Mouse (Mus musculus): Measurements from ENCODE around the gene Lrrc56. TPM values are rescaled to one million over a fixed set of nuclear protein-coding genes. Genes with fewer than 3 reads are reported as not detected.

Gene Lrrc56
- total and polyA plus RNA-seq, 3 experiments, result 0.46 to 1.4 (median 0.93) TPM

GRCm38 (mm10) chr7:141188194-141188593 lies 5.8 kb upstream of the Lrrc56 start:
- no peak for DNase-seq (ENCODE audit: extremely low read depth)
- no peaks in the 10 kb centered on the region for H3K27me3 ChIP-seq (replicated peaks)
- H3K9ac ChIP-seq (ENCODE audit: insufficient read depth, low read depth), result no peak overlapping the region
- H3K36me3 ChIP-seq (replicated peaks in 1 of 2; ENCODE audit: control insufficient read depth in 1 of 2, insufficient read depth in 1 of 2, low read length in 1 of 2), result peaks cover 31 to 42% of the 10 kb centered on the region in 2 experiments
- peaks cover 3 to 12% of the 10 kb centered on the region in 2 experiments for H3K4me1 ChIP-seq (ENCODE audit: control insufficient read depth in 1 of 2, insufficient read depth in 2 of 2)
- no peaks in the 10 kb centered on the region for H3K9me3 ChIP-seq (replicated peaks; ENCODE audit: low read length)
- dilution Hi-C loops (cut with MboI; ENCODE audit: extremely low pct_ligation_motif_present, extremely low pct_unique_long_range_greater_than_20kb, low sequenced_read_pairs) (no loop called here), in situ Hi-C loops (cut with MboI; ENCODE audit: low pct_ligation_motif_present, low pct_unique_long_range_greater_than_20kb, low sequenced_read_pairs) (no loop called here)
- TF ChIP-seq E2F4 (IDR thresholded peaks at IDR 0.05; ENCODE audit: insufficient replicate concordance, low read depth, low read length), result no peak
- TF ChIP-seq POLR2AphosphoS2 (IDR thresholded peaks at IDR 0.05; ENCODE audit: low read depth, low read length), result 0 out of 2 replicates have a peak, but pooled peaks have one; percentile 27
- no peak overlapping the region for H3K27ac ChIP-seq (ENCODE audit: insufficient read depth, low read depth)
- H3K79me2 ChIP-seq (replicated peaks; ENCODE audit: control insufficient read depth, extremely low read depth, insufficient read depth, poor library complexity, severe bottlenecking), result no peaks in the 10 kb centered on the region
- no peak overlapping the region for H3K4me2 ChIP-seq (ENCODE audit: insufficient read depth, low read depth, poor library complexity, severe bottlenecking)
- H3K4me3 ChIP-seq (replicated peaks in 1 of 3; ENCODE audit: low read depth in 2 of 3, low read length in 2 of 3, poor library complexity in 1 of 3), result no peak overlapping the region

GRCm38 (mm10) chr7:141188733-141189132 lies 5.2 kb upstream of the Lrrc56 start:
- Histone ChIP-seq H3K4me3 (replicated peaks in 1 of 3; ENCODE audit: low read depth in 2 of 3, low read length in 2 of 3, poor library complexity in 1 of 3) (no peak overlapping the region), H3K4me1 (ENCODE audit: control insufficient read depth in 1 of 2, insufficient read depth in 2 of 2) (peaks cover 3 to 12% of the 10 kb centered on the region in 2 experiments), H3K27me3 (replicated peaks) (no peaks in the 10 kb centered on the region), H3K36me3 (replicated peaks in 1 of 2; ENCODE audit: control insufficient read depth in 1 of 2, insufficient read depth in 1 of 2, low read length in 1 of 2) (peaks cover 31 to 42% of the 10 kb centered on the region in 2 experiments), H3K27ac (ENCODE audit: insufficient read depth, low read depth) (no peak overlapping the region), H3K9me3 (replicated peaks; ENCODE audit: low read length) (no peaks in the 10 kb centered on the region), H3K9ac (ENCODE audit: insufficient read depth, low read depth) (no peak overlapping the region), H3K4me2 (ENCODE audit: insufficient read depth, low read depth, poor library complexity, severe bottlenecking) (no peak overlapping the region), H3K79me2 (replicated peaks; ENCODE audit: control insufficient read depth, extremely low read depth, insufficient read depth, poor library complexity, severe bottlenecking) (no peaks in the 10 kb centered on the region)
- no peak for TF ChIP-seq GABPA (IDR thresholded peaks at IDR 0.05; ENCODE audit: insufficient replicate concordance, low read depth, low read length)
- TF ChIP-seq E2F4 (IDR thresholded peaks at IDR 0.05; ENCODE audit: insufficient replicate concordance, low read depth, low read length), result no peak
- no peak for TF ChIP-seq PAX5 (IDR thresholded peaks at IDR 0.05; ENCODE audit: low read length)
- TF ChIP-seq EP300 (IDR thresholded peaks at IDR 0.05; ENCODE audit: low read length), result no peak
- TF ChIP-seq NELFE (IDR thresholded peaks at IDR 0.05; ENCODE audit: low read depth, low read length), result no peak
- no peak for TF ChIP-seq CTCF (conservative IDR thresholded peaks at IDR 0.05 in 1 of 2, IDR thresholded peaks at IDR 0.05 in 1 of 2; ENCODE audit: low read depth in 2 of 2, low read length in 2 of 2)
- no peak for TF ChIP-seq USF2 (conservative IDR thresholded peaks at IDR 0.05; ENCODE audit: low read depth, low read length)
- TF ChIP-seq POLR2A (IDR thresholded peaks at IDR 0.05; ENCODE audit: low read depth, low read length), result no peak
- TF ChIP-seq CHD2 (IDR thresholded peaks at IDR 0.05; ENCODE audit: low read length), result no peak
- TF ChIP-seq MAX (IDR thresholded peaks at IDR 0.05; ENCODE audit: low read length), result no peak
- no peak for TF ChIP-seq JUND (conservative IDR thresholded peaks at IDR 0.05; ENCODE audit: low read depth, low read length)
- no peak for TF ChIP-seq ZKSCAN1 (IDR thresholded peaks at IDR 0.05; ENCODE audit: borderline replicate concordance, low read depth, low read length)
- no peak for TF ChIP-seq RCOR1 (conservative IDR thresholded peaks at IDR 0.05; ENCODE audit: low read depth, low read length)
- no peak for TF ChIP-seq CHD1 (IDR thresholded peaks at IDR 0.05; ENCODE audit: low read depth, low read length)
- no peak for TF ChIP-seq ZNF384 (IDR thresholded peaks at IDR 0.05; ENCODE audit: low read depth, low read length)
- TF ChIP-seq TCF12 (IDR thresholded peaks at IDR 0.05; ENCODE audit: low read depth, low read length), result no peak
- TF ChIP-seq SIN3A (IDR thresholded peaks at IDR 0.05; ENCODE audit: low read length), result no peak
- TF ChIP-seq UBTF (IDR thresholded peaks at IDR 0.05; ENCODE audit: low read depth, low read length), result no peak
- TF ChIP-seq RAD21 (IDR thresholded peaks at IDR 0.05; ENCODE audit: low read depth, low read length), result no peak
- no peak for TF ChIP-seq MXI1 (IDR thresholded peaks at IDR 0.05; ENCODE audit: low read depth, low read length)
- DNase-seq (ENCODE audit: extremely low read depth), result no peak
- dilution Hi-C loops (cut with MboI; ENCODE audit: extremely low pct_ligation_motif_present, extremely low pct_unique_long_range_greater_than_20kb, low sequenced_read_pairs), result no loop called here
- in situ Hi-C loops (cut with MboI; ENCODE audit: low pct_ligation_motif_present, low pct_unique_long_range_greater_than_20kb, low sequenced_read_pairs), result no loop called here

All from CH12.LX (cell line).